Mouse (Mus musculus) stomach, postnatal 0 days (tissue): ENCODE measurements around the gene Vac14. TPM values are rescaled to one million over a fixed set of nuclear protein-coding genes. Genes with fewer than 3 reads are reported as not detected.

ENCODE experiments used
- ATAC-seq: fragments of 200-750 bp; cut with Nextera tagmentation; 2 replicates; pipeline ENCODE4 v1.8.0; 2017; ENCODE audit not compliant: low FRiP score, low TSS enrichment
- DNase-seq: peaks from one replicate; pipeline ENCODE4 v3.0.0-alpha.2; 2016; ENCODE audit warnings: low spot score
- H3K27ac ChIP-seq: fragments of 300-500 bp; sonication (generic); replicated peaks from 2 replicates; pipeline ENCODE4 v1.5.1; 2014; ENCODE audit warnings: mild to moderate bottlenecking, control low read depth
- H3K27me3 ChIP-seq: fragments of 300-500 bp; sonication (generic); 2 replicates; pipeline ENCODE4 v1.6.1; 2014; ENCODE audit warnings: low read length; ENCODE audit not compliant: control insufficient read depth, insufficient read depth
- H3K36me3 ChIP-seq: fragments of 300-500 bp; sonication (generic); 2 replicates; pipeline ENCODE4 v1.6.1; 2014; ENCODE audit warnings: low read length, mixed read lengths; ENCODE audit not compliant: control insufficient read depth, insufficient read depth
- H3K4me1 ChIP-seq: fragments of 300-500 bp; sonication (generic); replicated peaks from 2 replicates; pipeline ENCODE4 v1.6.1; 2014; ENCODE audit warnings: antibody characterized with exemption; ENCODE audit not compliant: control insufficient read depth, insufficient read depth
- H3K4me2 ChIP-seq: fragments of 300-500 bp; sonication (generic); replicated peaks from 2 replicates; pipeline ENCODE4 v1.6.1; 2014; ENCODE audit warnings: low read depth, mild to moderate bottlenecking, control low read depth, moderate library complexity
- H3K4me3 ChIP-seq: fragments of 300-500 bp; sonication (generic); 2 replicates; pipeline ENCODE4 v1.5.1; 2014; ENCODE audit warnings: low read depth, low read length, control low read depth
- H3K9ac ChIP-seq: fragments of 300-500 bp; sonication (generic); 2 replicates; pipeline ENCODE4 v1.6.1; 2014; ENCODE audit warnings: mild to moderate bottlenecking, low read length, control low read depth, mixed read lengths
- H3K9me3 ChIP-seq: fragments of 300-500 bp; sonication (generic); 2 replicates; pipeline ENCODE4 v1.6.1; 2016; ENCODE audit warnings: low read length; ENCODE audit not compliant: control insufficient read depth
- CTCF ChIP-seq: IDR thresholded peaks from 2 replicates; pipeline ENCODE4 v1.5.1; 2016; ENCODE audit warnings: antibody characterized with exemption, low read depth, mild to moderate bottlenecking, moderate library complexity
- EP300 ChIP-seq: optimal IDR thresholded peaks from 2 replicates; pipeline ENCODE3; 2016; ENCODE audit warnings: antibody characterized with exemption
- WGBS: fragments of 180-500 bp; shearing (Covaris S2); extraction: QIAGEN DNeasy Blood & Tissue Kit; methylation state at CpG from one replicate; pipeline ENCODE4 v1.1.7; 2014; 5-methylcytosine and 5-hydroxymethylcytosine counted together
- polyA plus RNA-seq: library from polyadenylated mRNA; unstranded; fragments of >200 nt; fragmentation: Nextera tagmentation; extraction: Ambion mirVana; gene quantifications from 2 replicates; pipeline ENCODE4 v1.2.1, GENCODE M21; 2015

Gene Vac14
- polyA plus RNA-seq, 1 experiment from 2014 or later: 7.7 TPM

DNA sequence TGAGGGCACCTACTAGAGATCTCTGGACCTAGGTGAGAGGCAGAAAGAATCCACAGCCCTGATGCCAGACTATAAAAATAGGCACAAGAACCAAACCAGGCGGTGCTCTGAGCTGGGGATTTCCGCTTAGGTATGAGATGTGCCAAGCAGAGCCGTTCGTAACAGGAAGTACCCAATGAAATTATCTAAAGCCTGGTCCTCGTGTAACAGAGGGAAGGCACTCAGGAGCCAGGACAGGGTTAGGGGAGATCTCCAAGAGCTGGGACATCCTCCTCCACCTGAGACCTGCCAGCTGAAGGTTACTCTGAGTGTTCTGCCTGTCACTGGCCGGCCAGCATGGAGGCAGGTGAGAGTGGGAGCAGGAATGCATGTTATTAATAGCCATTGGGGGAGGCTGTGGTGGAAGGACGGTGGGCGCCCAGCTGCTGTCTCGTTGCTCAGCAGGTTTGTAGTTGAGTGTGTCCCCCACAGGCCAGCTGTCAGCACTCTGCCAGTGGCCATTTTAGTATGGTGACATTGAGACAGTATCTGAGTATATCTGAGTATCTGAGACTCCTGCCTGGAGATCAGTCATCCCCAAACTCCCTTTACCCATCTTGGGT is 85.2 kb downstream of the Vac14 start:
- TF ChIP-seq EP300: no peak
- no peak for TF ChIP-seq CTCF
- DNase-seq (no peak), ATAC-seq (no peak)
- WGBS: 60% methylated on average over 9 of the region's 9 CpGs
- no peaks in the 10 kb centered on the region for H3K9me3 ChIP-seq
- peak overlapping the region; percentile 89 for H3K27ac ChIP-seq
- H3K27me3 ChIP-seq: no peaks in the 10 kb centered on the region
- peaks cover 4% of the 10 kb centered on the region for H3K4me1 ChIP-seq
- H3K4me3 ChIP-seq: no peak overlapping the region
- H3K9ac ChIP-seq: no peak overlapping the region
- H3K4me2 ChIP-seq: no peak overlapping the region
- H3K36me3 ChIP-seq: no peaks in the 10 kb centered on the region

DNA sequence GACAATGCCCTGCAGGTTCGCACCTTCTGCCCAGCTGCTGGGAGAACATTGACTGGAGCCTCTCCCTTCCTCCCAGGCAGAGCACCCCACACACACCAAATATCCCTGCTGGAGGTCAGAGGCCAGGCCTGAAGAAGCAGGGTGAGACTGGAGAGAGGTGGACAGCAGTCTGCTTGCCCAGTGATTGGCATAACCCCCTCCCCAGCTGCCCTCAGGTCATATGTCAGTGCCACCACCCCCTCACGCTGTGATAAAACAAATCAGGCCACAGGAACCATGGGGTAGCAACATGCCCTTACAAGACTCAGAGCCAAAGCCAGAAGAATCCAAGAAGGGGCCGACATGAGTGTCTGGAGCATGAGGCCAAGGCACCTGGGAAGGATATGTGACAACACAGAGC is 85.7 kb downstream of the Vac14 start:
- WGBS: 62% methylated on average over 3 of the region's 3 CpGs
- peaks cover 4% of the 10 kb centered on the region for H3K4me1 ChIP-seq
- no peak for DNase-seq

DNA sequence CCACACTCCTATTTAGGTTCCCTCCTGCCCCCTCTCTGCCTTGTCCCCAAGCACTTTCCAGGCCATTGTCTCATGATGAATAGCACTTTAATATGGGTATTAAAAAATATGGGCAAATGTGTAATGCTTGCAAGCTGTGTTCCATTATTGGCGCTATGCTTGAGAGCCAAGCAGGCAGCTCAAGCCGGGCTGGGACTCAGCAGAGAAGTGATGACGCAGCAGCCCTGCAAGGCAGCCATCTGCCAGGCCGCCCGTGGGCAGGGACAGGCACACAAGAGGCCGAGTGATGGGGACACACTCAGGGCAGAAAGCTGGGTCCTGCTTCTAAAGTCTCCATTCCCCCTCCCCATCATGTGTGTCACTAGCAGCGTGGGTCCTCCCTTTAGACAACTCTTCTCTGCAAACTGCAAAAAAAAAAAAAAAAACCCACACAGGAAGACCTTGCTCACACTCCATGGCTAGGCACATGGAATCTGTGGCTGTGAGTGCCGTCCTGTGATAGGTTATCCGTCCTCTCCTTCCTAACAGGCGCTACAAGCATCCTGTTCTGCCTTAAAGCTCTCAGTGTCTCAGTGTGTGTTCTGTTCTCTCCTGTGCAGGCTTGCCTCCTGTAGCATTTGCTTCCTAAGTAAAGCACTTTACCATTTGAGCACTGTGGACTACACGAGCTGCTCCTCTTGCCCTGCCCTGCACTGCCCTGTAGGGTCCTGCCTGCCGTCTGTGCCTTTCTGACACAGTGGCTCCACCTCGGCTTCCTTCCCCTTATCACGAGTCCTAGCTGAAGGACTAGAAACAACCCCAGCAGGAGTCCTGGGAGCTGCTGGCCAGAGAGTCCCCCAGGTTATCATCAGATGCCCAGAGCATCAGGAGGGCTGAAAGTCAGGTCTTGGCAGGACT is 87.3 kb downstream of the Vac14 start:
- no peak for TF ChIP-seq CTCF
- no peak for TF ChIP-seq EP300
- Histone ChIP-seq H3K36me3 (no peaks in the 10 kb centered on the region), H3K4me1 (peaks cover 4% of the 10 kb centered on the region), H3K9ac (no peak overlapping the region), H3K27ac (no peak overlapping the region; the same call in 1 of the 2 replicates), H3K9me3 (no peaks in the 10 kb centered on the region), H3K27me3 (no peaks in the 10 kb centered on the region), H3K4me3 (no peak overlapping the region), H3K4me2 (no peak overlapping the region)
- DNase-seq (no peak), ATAC-seq (no peak)
- WGBS: 59% methylated on average over 14 of the region's 14 CpGs

More for the DNA sequence above, 85.7 kb downstream of the Vac14 start:
- Histone ChIP-seq H3K27me3 (no peaks in the 10 kb centered on the region), H3K4me2 (no peak overlapping the region), H3K27ac (peak overlapping the region; percentile 89), H3K9ac (no peak overlapping the region), H3K36me3 (no peaks in the 10 kb centered on the region), H3K4me3 (no peak overlapping the region), H3K9me3 (no peaks in the 10 kb centered on the region)
- ATAC-seq: no peak
- no peak for TF ChIP-seq EP300
- no peak for TF ChIP-seq CTCF

DNA sequence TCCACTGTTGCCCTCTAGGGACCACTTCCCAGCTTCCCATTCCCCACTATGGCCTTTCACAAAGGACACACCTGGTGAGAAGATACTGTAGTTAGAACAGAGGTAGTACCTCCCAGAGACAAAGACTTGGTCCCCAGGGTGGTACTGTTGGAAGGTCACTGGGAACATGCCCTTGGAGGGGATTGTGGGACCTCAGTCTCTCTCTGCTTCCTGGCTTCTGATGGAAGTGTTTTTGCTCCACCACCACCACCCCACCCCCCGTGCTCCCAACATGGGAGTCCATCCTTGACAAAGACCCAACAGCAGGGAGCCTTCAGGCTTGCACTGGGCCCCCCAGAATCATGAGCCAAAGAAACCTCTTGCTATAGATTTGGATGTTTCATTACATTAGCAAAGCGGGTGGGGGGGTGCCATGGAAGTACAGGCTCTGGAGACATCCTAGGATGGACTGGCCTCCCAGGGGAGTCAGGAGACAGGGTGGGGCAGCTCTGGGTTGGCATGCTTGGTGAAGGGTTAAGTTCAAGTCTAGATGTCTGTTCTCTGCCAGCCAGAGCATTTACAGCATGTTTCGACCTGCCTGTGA is 88.0 kb downstream of the Vac14 start:
- Histone ChIP-seq H3K4me1 (peaks cover 4% of the 10 kb centered on the region), H3K27ac (no peak overlapping the region; the same call in 1 of the 2 replicates)

DNA sequence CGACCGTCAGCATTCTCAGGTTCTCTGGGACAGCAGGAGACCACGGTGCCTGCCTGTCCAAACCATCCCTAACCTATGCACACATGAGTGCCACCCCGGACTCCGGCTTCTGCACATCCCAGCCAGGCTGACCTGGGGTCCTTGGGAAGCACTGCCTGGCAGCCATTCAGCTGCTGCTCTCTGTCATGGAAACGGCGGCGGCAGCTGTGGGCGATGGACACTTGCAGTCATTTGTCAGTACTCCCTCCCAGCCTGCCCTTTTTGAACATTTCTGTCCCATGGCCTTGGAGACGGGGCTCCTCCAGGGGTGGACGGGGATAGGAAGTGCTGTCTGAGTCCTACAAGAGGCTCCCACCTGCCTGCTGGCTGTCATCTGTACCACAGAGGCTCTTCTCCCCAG is 90.0 kb downstream of the Vac14 start:
- Histone ChIP-seq H3K4me1 (no peaks in the 10 kb centered on the region; the same call in none of the 2 replicates), H3K27ac (no peak overlapping the region), H3K36me3 (0 out of 2 replicates have a peak, but pooled peaks cover 2% of the 10 kb centered on the region), H3K9me3 (no peaks in the 10 kb centered on the region), H3K4me2 (no peak overlapping the region), H3K9ac (no peak overlapping the region), H3K4me3 (no peak overlapping the region), H3K27me3 (no peaks in the 10 kb centered on the region)
- no peak for DNase-seq
- TF ChIP-seq EP300: no peak
- no peak for TF ChIP-seq CTCF
- ATAC-seq: no peak
- 78% methylated on average over 11 of the region's 11 CpGs for WGBS

More for the DNA sequence above, 88.0 kb downstream of the Vac14 start:
- no peak for ATAC-seq
- no peak overlapping the region for H3K9ac ChIP-seq
- DNase-seq: no peak
- no peak overlapping the region for H3K4me3 ChIP-seq
- H3K4me2 ChIP-seq: no peak overlapping the region
- H3K36me3 ChIP-seq: 0 out of 2 replicates have a peak, but pooled peaks cover 2% of the 10 kb centered on the region
- WGBS: 70% methylated on average over 3 of the region's 3 CpGs
- no peaks in the 10 kb centered on the region for H3K27me3 ChIP-seq
- no peaks in the 10 kb centered on the region for H3K9me3 ChIP-seq
- TF ChIP-seq EP300 (no peak), CTCF (no peak)
